Mouse (Mus musculus): ENCODE data around the gene Ank2. TPM values are rescaled to one million over a fixed set of nuclear protein-coding genes. Genes with fewer than 3 reads are reported as not detected.

The Ank2 gene
- total and polyA plus RNA-seq, 3 experiments = 18.9 to 95.5 (median 57.8) TPM

GRCm38 (mm10) chr3:127161998-127162712, 337.0 kb downstream of the Ank2 start:
- peaks cover 14% of the 10 kb centered on the region for H3K36me3 ChIP-seq (replicated peaks)
- DNase-seq (ENCODE audit: low spot score) (no peak), ATAC-seq (ENCODE audit: extremely low read depth, insufficient number of reproducible peaks, low FRiP score, poor library complexity, severe bottlenecking) (no peak)
- H3K4me1 ChIP-seq (ENCODE audit: insufficient read depth, low read depth, low read length) = no peaks in the 10 kb centered on the region
- H3K27me3 ChIP-seq (ENCODE audit: insufficient read depth, low read length) = no peaks in the 10 kb centered on the region
- H3K4me3 ChIP-seq (ENCODE audit: low read depth, low read length) = no peak overlapping the region
- TF ChIP-seq CTCF (IDR thresholded peaks at IDR 0.05; ENCODE audit: low read depth, low read length) = no peak
- TF ChIP-seq POLR2AphosphoS5 (IDR thresholded peaks at IDR 0.05; ENCODE audit: insufficient replicate concordance, low read depth, low read length) = no peak
- no peak for TF ChIP-seq GATA2 (IDR thresholded peaks at IDR 0.05; ENCODE audit: borderline replicate concordance, low read depth, low read length)
- TF ChIP-seq GATA1 (IDR thresholded peaks at IDR 0.05; ENCODE audit: borderline replicate concordance, low read length) = no peak
- TF ChIP-seq TAL1 (conservative IDR thresholded peaks at IDR 0.05; ENCODE audit: low read depth, low read length) = no peak
- H3K9me3 ChIP-seq (replicated peaks) = no peaks in the 10 kb centered on the region

GRCm38 (mm10) chr3:127161085-127161837, 337.9 kb downstream of the Ank2 start:
- H3K36me3 ChIP-seq (replicated peaks) = peaks cover 14% of the 10 kb centered on the region
- DNase-seq (ENCODE audit: low spot score) (no peak), ATAC-seq (ENCODE audit: extremely low read depth, insufficient number of reproducible peaks, low FRiP score, poor library complexity, severe bottlenecking) (no peak)
- no peaks in the 10 kb centered on the region for H3K27me3 ChIP-seq (ENCODE audit: insufficient read depth, low read length)
- no peak overlapping the region for H3K4me3 ChIP-seq (ENCODE audit: low read depth, low read length)
- no peaks in the 10 kb centered on the region for H3K9me3 ChIP-seq (replicated peaks)
- TF ChIP-seq TAL1 (conservative IDR thresholded peaks at IDR 0.05; ENCODE audit: low read depth, low read length) (no peak), GATA2 (IDR thresholded peaks at IDR 0.05; ENCODE audit: borderline replicate concordance, low read depth, low read length) (no peak), POLR2AphosphoS5 (IDR thresholded peaks at IDR 0.05; ENCODE audit: insufficient replicate concordance, low read depth, low read length) (no peak), GATA1 (IDR thresholded peaks at IDR 0.05; ENCODE audit: borderline replicate concordance, low read length) (no peak), CTCF (IDR thresholded peaks at IDR 0.05; ENCODE audit: low read depth, low read length) (no peak)
- H3K4me1 ChIP-seq (ENCODE audit: insufficient read depth, low read depth, low read length) = no peaks in the 10 kb centered on the region

DNA sequence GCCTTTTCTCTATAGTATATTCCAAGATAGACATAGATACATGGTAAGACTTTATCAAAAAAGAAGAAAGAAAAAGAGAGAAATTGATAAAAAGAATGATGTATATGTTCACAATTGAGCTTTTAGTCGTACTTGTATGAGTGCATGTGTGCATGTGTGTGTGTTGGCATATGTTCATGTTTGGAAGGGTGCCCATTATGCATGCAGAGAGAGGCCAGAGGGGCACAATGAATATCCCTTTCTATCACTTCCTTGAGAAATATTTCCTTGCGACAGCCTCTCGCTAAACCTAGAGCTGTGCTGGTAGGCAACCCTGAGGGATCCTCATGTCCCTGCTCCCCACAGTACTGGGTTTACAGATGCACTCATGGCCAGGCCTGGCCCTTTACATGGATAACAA, 341.4 kb downstream of the Ank2 start:
- ATAC-seq (ENCODE audit: extremely low read depth, insufficient number of reproducible peaks, low FRiP score, poor library complexity, severe bottlenecking) = no peak
- no peaks in the 10 kb centered on the region for H3K27me3 ChIP-seq (ENCODE audit: insufficient read depth, low read length)
- peaks cover 12% of the 10 kb centered on the region for H3K36me3 ChIP-seq (replicated peaks)
- no peaks in the 10 kb centered on the region for H3K4me1 ChIP-seq (ENCODE audit: insufficient read depth, low read depth, low read length)
- DNase-seq (ENCODE audit: low spot score) = no peak
- TF ChIP-seq POLR2AphosphoS5 (IDR thresholded peaks at IDR 0.05; ENCODE audit: insufficient replicate concordance, low read depth, low read length) (no peak), CTCF (IDR thresholded peaks at IDR 0.05; ENCODE audit: low read depth, low read length) (no peak), GATA2 (IDR thresholded peaks at IDR 0.05; ENCODE audit: borderline replicate concordance, low read depth, low read length) (no peak), GATA1 (IDR thresholded peaks at IDR 0.05; ENCODE audit: borderline replicate concordance, low read length) (no peak), TAL1 (conservative IDR thresholded peaks at IDR 0.05; ENCODE audit: low read depth, low read length) (no peak)
- H3K9me3 ChIP-seq (replicated peaks) = no peaks in the 10 kb centered on the region
- no peak overlapping the region for H3K4me3 ChIP-seq (ENCODE audit: low read depth, low read length)

GRCm38 (mm10) chr3:127156080-127156479, 343.1 kb downstream of the Ank2 start:
- ATAC-seq (ENCODE audit: extremely low read depth, insufficient number of reproducible peaks, low FRiP score, poor library complexity, severe bottlenecking) = no peak
- H3K9me3 ChIP-seq (replicated peaks) = no peaks in the 10 kb centered on the region
- H3K4me1 ChIP-seq (ENCODE audit: insufficient read depth, low read depth, low read length) = no peaks in the 10 kb centered on the region
- H3K4me3 ChIP-seq (ENCODE audit: low read depth, low read length) = no peak overlapping the region
- TF ChIP-seq GATA2 (IDR thresholded peaks at IDR 0.05; ENCODE audit: borderline replicate concordance, low read depth, low read length) (no peak), CTCF (IDR thresholded peaks at IDR 0.05; ENCODE audit: low read depth, low read length) (no peak), TAL1 (conservative IDR thresholded peaks at IDR 0.05; ENCODE audit: low read depth, low read length) (no peak), GATA1 (IDR thresholded peaks at IDR 0.05; ENCODE audit: borderline replicate concordance, low read length) (no peak), POLR2AphosphoS5 (IDR thresholded peaks at IDR 0.05; ENCODE audit: insufficient replicate concordance, low read depth, low read length) (no peak)
- no peak for DNase-seq (ENCODE audit: low spot score)
- no peaks in the 10 kb centered on the region for H3K27me3 ChIP-seq (ENCODE audit: insufficient read depth, low read length)
- no peaks in the 10 kb centered on the region for H3K36me3 ChIP-seq (replicated peaks)

- DNase-seq (ENCODE audit: low spot score) = no peak
- Histone ChIP-seq H3K9me3 (replicated peaks) (no peaks in the 10 kb centered on the region), H3K4me3 (ENCODE audit: low read depth, low read length) (no peak overlapping the region), H3K4me1 (ENCODE audit: insufficient read depth, low read depth, low read length) (no peaks in the 10 kb centered on the region), H3K27me3 (ENCODE audit: insufficient read depth, low read length) (no peaks in the 10 kb centered on the region), H3K36me3 (replicated peaks) (no peaks in the 10 kb centered on the region)
- TF ChIP-seq POLR2AphosphoS5 (IDR thresholded peaks at IDR 0.05; ENCODE audit: insufficient replicate concordance, low read depth, low read length) (no peak), GATA2 (IDR thresholded peaks at IDR 0.05; ENCODE audit: borderline replicate concordance, low read depth, low read length) (no peak), GATA1 (IDR thresholded peaks at IDR 0.05; ENCODE audit: borderline replicate concordance, low read length) (no peak)
- ATAC-seq (ENCODE audit: extremely low read depth, insufficient number of reproducible peaks, low FRiP score, poor library complexity, severe bottlenecking) = no peak
These were observed 345.3 kb downstream of the Ank2 start for GRCm38 (mm10) chr3:127153861-127154260.

DNA sequence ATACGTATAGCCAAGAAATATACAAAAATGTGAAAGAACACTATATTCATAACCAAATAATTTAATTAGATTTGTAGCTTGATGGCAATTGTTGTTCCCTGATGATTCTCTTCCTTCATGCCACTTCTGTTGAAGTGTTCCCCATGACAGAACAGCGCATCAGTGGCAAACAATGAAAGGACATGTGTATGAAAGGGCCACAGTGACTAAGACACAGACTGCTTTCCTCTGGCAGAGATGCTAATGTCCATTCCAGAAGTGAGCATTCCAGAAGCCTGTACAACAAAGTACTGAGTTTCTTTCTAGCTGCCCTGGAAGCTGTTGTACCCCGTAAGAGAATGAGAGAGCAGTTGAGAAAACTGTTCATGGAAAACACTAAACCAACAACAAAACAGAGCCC, 345.7 kb downstream of the Ank2 start:
- no peaks in the 10 kb centered on the region for H3K27me3 ChIP-seq (ENCODE audit: insufficient read depth, low read length)
- H3K36me3 ChIP-seq (replicated peaks) = no peaks in the 10 kb centered on the region
- no peak for DNase-seq (ENCODE audit: low spot score)
- no peak overlapping the region for H3K4me3 ChIP-seq (ENCODE audit: low read depth, low read length)
- H3K4me1 ChIP-seq (ENCODE audit: insufficient read depth, low read depth, low read length) = no peaks in the 10 kb centered on the region
- H3K9me3 ChIP-seq (replicated peaks) = no peaks in the 10 kb centered on the region
- TF ChIP-seq CTCF (IDR thresholded peaks at IDR 0.05; ENCODE audit: low read depth, low read length) = no peak
- TF ChIP-seq GATA2 (IDR thresholded peaks at IDR 0.05; ENCODE audit: borderline replicate concordance, low read depth, low read length) = no peak
- TF ChIP-seq POLR2AphosphoS5 (IDR thresholded peaks at IDR 0.05; ENCODE audit: insufficient replicate concordance, low read depth, low read length) = no peak
- no peak for TF ChIP-seq TAL1 (conservative IDR thresholded peaks at IDR 0.05; ENCODE audit: low read depth, low read length)
- no peak for TF ChIP-seq GATA1 (IDR thresholded peaks at IDR 0.05; ENCODE audit: borderline replicate concordance, low read length)
- ATAC-seq (ENCODE audit: extremely low read depth, insufficient number of reproducible peaks, low FRiP score, poor library complexity, severe bottlenecking) = no peak

All from G1E (cell line).